Mouse (Mus musculus): ENCODE results near the gene Casp8ap2.

The Casp8ap2 gene

DNA sequence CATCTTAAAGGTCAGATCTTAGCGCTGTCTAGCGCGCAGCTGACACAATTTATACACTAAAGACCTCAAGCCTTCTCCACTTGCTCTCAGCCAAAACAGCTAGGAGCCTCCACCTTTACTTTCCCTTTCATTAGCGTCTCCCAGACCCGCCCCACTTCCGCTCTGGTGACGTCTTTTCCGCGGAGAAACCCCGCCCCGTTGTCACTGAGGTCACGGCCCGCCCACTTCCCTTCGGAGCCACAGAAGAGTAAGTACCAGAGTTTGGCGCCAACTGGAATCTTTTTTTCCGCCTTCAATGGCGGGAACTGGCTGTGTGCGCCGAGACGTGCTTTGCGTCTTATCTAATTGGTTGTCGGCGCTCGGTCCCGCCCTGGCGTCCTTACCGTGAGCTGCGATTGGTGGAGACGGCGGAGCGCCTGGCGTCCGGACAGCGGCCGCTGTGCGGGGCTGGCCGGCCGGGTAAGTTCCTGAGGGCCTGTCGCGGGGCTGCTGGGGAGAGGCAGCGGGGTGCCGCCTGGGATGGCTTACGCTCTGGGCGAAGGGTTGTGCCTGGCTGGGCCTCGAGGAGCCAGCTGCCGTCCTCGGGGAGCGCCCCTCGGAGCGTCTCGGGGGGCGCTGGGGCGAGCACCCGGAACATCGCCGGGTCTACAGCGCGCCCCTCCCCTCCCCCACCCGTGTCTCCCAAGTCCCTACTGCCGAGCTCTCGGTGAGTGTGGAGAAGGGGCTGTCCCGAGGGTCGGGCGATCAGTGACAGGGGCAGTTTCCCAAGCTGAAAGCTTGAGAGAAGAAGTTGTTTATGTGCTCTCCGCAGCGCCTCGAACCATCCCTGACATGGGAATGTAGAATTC is at the start of gene Casp8ap2:
Gene Casp8ap2, plus strand, starts transcription at position 418 of the 848 bp plus-strand sequence.
- peak; percentile 99 to 100 for DNase-seq (ENCODE audit: low spot score in 2 of 2)

DNA sequence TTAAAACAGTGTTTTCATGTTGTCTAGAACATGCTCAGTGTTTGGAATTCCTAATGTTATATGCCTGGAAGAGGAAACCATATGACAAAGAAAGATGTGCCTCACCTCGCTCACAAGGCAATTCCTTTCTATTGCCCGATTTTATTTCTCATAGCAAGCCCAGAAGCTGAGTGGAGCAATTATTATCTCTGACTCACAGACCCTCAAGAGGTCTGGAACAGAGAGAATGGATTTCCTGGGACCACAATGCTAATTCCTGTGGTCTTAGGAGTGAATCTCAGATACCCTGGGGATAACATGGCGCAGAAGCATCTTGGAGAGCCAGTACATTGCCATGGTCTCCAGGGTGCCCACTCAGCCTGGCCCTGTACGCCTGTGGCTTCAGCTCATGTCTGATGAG is 46.2 kb upstream of the Casp8ap2 start:
- DNase-seq (ENCODE audit: low spot score in 2 of 2) = no peak

DNA sequence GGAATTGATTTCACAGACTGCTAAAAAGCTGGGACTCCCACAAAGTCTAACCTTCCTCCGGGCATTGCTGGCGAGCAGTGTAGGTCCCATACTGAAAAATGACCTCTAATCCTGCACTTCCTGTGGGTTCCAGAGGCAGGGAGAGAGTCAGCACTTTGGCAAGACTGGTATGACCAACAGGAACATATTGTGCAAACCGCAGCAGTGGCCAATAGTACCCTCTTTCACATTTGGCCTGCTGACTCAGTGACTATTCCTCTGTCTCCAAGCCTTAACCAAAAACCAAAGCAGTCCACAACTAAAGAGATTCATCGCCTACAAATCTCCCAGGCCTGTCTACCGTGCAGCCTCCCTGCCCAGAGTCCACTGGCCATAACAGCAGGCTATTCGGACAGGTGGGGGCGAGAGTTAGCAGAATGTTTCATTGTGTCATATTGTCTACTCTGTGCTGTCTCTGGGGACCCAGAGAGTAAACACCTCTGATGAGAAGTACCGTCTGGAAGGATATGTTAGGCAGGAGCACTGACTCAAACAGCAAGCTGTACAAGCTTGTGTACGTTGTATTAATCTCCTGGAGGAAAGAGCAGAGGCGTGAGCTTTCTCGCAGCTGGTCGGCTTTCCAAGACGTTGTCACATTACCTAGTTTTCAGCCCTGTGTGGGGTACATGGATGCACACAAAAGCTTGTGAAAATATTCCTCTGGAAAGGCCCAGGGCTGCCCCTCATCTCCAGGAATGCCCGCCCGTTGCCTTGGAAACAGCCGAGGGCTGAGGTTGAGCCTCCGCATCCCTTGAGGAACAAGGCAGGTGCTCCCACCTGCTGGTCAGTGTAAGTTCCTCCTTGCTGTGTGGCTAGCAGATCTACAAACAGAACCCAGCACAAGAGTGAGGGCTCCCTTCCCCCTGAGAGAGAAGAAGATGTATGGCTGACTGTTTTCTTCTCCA is 45.0 kb upstream of the Casp8ap2 start:
- DNase-seq (ENCODE audit: low spot score in 2 of 2) = peak; percentile 64 to 70

DNA sequence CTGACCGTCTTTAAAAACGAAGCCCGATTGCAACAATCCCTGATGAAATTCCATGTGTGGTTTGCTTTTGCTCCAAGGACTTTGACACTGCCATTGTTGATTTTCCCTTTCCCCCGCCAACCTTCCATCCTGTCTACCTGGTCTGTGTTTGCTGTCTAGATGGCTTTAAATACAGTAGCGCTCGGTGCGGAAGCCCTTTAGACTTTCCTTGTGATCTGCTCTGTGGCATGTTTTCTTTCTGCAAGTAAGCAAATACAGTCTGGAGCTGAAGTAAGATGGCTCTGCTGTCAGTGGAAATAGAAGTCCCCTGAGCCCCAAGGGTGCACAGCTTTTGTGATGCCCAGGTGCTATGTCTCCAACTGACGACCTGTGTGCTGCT is 44.3 kb upstream of the Casp8ap2 start:
- DNase-seq (ENCODE audit: low spot score in 2 of 2) = no peak

DNA sequence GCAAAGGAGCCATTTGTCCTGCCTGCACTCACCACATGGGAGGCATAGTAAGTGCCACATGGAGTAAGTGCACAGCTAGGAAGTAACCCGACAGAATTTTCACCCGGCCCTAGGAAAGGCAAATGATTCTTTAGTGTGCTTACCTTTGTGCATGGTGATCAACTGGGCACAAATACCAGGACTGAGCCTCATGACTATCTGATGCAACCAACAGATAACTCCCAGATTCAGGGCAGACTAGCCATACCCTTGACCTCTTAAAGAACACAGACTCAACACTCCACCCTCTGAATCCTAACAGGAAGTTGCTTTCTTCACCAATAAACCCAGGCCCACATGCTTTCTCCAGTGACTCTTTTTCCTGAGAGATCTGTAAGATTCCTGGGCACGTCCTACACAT is 43.8 kb upstream of the Casp8ap2 start:
- DNase-seq (ENCODE audit: low spot score in 2 of 2) = no peak

DNA sequence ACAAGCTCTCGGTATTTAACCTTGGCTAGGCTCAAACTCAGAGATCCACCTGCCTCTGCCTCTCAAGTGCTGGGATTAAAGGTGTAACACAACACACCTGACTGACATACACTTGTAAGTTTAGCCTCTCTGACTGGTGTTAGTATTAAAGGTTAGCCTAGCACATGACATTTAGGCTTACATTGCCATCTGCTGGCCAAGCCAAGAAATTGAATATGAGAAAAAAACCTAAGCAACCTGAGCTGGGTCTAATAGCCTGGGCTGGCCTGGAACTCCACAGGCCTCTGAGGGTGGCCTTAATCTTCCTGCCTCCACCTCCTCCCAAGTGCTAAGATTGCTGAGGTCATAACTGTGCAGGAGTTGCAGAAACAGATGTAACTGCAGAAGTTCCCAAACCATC is 43.1 kb upstream of the Casp8ap2 start:
- peak; percentile 58 to 64 for DNase-seq (ENCODE audit: low spot score in 2 of 2)

DNA sequence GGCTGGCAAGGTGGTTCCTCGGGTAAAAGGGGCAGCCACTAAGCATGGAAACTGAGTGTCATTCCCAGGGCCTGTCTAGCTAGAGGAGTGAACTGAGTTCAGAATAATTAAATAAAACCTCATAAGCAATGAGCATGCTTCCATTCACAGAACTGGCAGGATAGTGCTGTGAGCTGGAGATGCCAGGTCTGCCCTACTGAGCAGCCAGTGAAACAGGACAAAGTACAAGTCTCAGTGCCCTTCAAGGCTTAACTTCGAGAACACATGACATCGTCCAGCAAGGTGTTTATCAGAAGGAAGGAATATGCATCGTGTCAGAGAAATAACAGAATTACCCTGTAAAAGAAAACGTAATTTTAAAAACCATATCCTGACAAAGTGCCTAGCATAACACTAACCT is 41.7 kb upstream of the Casp8ap2 start:
- no peak for DNase-seq (ENCODE audit: low spot score in 2 of 2)

DNA sequence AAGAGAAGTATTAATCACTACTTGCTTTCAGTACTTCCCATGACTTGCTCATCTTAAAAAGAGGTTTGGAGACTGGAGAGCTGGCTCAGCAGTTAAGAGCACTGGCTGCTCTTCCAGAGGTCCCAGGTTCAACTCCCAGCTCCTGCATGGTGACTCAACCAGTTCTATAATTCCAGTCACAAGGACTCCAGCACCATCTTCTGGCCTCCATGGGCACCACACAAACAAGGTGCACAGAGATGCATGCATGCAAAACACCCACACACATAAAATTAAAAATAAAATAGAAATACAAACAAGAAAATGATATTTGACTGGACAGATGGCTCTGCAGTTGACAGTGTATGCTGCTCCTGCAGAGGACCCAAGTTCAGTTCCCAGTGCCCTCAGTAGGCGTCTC is 40.6 kb upstream of the Casp8ap2 start:
- DNase-seq (ENCODE audit: low spot score in 2 of 2) = no peak

DNA sequence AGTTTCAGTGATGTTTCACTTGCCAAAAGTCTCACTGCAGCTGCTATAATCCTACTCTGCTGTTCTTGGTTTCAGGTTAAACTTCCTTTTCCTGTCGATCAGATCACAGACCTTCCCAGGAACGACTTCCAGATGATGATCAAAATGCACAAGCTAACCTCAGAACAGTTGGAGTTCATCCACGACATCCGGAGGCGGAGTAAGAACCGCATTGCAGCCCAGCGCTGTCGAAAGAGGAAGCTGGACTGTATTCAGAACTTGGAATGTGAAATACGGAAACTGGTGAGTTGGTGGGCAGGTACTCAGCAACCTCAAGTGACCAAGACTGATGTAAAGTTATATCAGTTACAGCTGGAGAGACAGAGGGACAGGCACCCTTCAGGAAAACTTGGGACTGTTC is 40.1 kb upstream of the Casp8ap2 start:
- DNase-seq (ENCODE audit: low spot score in 2 of 2) = no peak

DNA sequence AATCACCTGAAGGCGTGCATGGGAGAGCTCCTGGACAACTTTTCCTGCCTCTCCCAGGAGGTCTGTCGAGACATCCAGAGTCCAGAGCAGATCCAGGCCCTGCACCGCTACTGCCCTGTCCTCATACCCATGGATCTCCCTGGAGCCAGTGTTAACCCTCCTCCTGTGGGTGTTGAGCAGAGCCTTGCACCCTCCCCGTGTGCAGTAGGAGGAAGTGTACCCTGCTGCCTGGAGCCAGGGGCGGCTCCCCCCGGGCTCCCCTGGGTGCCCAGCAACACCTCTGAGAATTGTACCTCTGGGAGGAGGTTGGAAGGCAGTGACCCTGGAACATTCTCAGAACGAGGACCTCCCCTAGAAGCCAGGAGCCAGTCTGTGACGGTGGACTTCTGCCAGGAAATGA is 35.4 kb upstream of the Casp8ap2 start:
- no peak for DNase-seq (ENCODE audit: low spot score in 2 of 2)

DNA sequence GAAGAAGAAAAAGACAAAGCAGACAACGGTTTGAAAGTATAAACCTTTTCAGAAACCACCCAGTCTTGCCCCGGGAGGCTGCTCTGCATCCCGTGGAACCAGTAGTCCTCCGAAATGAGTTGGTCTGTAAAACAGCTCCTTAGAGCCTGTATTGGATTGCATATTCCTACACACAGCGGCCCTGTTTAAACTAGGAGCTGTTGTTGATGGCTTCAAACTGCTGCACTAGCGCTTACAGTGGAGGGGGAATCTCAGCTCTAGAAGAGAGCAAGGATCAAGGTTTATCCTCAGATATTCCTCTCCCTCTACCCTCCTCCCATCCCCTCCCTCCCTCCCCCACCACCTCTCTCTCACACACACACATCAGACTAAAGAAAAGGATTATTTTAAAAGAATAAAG is 31.1 kb upstream of the Casp8ap2 start:
- DNase-seq (ENCODE audit: low spot score in 2 of 2) = no peak

DNA sequence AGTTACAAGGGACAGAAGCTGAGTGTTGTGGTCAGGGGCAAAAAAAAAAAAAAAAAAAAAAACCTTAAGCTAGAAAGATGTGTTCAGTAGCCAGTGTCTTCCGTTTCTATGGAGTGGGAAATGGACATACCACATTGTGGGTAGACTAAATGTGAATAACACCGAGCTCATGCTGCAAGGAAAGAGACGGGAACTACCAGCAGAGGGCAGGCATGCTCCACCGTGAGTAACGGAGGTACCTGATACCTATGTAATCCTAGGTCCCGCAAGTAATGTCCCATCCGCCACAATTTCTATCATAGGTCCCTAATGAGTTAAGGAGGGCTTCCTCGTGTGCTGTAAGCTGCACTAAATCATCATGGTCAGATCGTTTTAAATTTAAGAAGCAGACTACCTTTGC is 28.7 kb upstream of the Casp8ap2 start:
- DNase-seq (ENCODE audit: low spot score in 2 of 2) = peak in 1 of 2 experiments; percentile 60

DNA sequence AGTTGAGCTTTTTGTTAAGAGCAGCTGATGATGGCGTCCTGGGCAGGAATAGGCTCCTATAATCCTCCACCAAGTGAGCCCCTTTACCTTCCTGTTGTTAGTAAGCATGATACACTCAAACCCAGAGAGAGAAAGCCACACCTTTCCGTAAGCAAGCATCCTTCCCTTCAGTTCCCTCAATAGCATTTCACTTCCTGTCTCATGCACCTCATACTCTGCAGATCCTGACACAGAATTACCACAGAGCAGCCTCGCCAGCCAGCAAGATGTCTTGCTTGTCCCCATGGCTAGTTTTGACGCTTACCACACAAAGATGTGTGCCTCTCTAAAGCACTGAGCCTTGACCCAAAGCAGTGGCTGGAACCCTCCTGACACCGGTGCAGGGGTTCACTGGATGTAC is 27.7 kb upstream of the Casp8ap2 start:
- DNase-seq (ENCODE audit: low spot score in 2 of 2) = no peak

DNA sequence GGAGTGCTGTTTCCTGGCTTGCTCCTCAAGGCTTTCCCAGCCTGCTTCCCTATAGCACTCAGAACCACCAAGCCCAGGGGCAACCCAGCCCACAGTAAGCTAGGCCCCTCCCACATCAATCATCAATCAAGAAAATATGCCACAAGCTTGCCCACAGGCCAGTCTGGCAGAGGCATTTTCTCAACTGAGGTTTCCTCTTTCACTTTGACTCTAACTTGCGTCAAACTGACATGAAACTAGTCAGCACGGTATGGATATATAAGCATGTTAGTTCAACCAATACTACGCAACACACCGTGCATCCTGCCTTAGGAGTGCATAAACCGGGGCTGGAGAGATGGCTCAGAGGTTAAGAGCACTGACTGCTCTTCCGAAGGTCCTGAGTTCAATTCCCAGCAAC is 27.0 kb upstream of the Casp8ap2 start:
- DNase-seq (ENCODE audit: low spot score in 2 of 2) = no peak

DNA sequence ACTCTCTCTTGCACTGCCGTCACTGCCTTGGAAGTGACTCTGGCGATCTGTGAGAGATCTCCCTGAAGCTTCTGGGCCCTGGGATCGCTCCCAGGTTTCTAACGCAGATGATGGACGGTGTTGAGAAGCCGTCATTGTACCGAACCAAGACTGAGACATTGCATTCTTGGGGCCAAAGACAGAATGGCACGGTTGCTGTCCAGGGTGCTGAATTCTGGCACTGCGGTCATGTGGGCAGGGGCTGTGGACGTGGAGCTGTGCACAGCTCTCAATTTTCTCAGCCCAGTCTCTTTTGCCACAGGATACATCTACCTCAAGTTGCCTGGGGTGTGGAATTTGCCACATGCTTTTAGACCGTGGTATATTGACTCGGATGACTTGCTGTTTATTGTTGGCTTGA is 14.1 kb upstream of the Casp8ap2 start:
- DNase-seq (ENCODE audit: low spot score in 2 of 2) = no peak

DNA sequence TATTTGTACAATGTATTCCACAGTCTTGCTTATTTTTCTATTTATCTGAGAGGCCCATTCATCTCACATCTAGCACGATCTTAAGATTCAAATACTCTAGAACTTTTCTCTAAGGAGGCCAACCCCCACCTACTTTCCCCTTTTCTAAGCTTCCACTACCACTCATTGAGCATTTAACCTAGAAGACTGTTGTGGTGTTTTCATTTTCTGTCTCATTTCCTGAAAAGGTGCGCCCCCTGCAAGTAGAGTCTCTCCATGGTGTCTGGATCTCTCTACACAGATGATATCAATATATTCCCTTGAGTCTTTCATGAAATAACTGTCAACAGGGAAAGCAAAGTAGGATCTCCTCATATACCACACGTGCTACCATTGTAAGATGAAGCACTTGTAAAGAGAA is 12.6 kb upstream of the Casp8ap2 start, which contains the start of gene Gja10:
Gene Gja10, minus strand, starts transcription at position 101 of the 400 bp plus-strand sequence.
- DNase-seq (ENCODE audit: low spot score in 2 of 2) = no peak

DNA sequence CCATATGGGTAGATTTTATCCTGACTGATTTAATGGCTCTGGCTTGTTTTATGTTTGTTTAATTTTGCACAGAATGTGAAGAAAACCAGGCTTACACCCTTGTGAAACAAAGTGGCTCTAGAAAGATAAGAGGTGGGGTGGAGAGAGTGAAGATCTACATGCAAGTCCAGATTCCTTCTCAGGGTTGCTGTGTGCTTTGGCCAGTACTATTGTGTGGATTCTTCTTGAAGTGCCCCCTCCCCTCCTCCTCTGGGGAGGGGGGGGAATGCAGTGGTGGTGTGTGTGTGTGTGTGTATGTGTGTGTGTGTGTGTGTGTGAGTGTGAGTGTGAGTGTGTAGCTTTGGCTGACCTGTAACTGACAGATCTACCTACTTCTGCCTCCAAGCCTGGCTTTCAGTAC is 6.4 kb downstream of the Casp8ap2 start:
- no peak for DNase-seq (ENCODE audit: low spot score in 2 of 2)

DNA sequence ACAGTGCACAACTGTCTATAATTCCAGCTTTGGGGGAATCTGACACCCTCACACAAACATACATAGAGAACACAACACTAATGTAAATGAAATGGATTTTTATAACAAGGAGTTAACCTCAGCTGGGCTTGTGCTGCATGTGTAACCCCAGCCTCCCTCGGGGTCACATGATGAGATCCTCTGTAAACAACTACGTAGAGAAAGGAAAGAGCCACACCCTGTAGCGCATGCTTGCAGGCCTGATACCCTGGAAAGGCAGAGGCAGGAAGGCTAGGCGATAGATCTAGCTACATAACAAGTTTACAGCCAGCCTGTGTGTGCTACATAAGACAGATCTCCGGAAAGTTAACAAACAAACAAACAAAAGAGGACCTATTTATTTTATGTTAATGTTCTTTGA is 36.4 kb downstream of the Casp8ap2 start:
- no peak for DNase-seq (ENCODE audit: low spot score in 2 of 2)

DNA sequence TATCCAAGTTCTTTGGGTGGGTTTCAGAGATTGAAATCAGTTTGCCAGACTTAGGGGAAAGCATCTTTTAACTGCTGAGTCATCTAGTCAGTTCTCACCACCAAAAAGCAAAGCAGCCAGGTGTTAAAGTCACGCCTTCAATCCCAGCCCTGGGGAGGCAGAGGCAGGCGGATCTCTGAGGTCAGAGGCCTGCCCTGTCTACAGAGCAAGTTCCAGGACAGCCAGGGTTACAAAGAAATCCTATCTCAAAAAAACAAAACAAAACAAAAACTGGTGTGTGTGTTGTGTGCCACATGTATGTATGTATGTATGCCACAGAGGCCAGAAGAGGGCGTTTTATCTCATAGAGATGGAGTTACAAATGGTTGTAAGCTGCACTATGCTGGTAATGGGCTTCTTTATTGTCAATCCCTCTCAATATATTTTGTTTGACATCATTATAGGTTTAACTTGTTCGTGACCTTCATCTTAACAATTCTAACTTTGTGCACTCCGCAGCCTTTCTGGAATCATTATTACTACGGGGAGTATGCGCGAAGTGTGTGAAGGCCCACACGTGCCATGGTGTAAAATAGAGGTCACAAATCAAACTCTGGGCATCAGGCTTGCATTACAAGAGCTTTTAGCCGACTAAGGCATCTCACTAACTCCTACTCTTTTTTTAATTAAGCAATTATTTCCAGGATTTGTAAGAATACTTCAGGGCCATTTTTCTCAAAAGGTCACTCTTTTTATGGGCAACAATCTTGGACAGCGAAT is 41.1 kb downstream of the Casp8ap2 start:
- no peak for DNase-seq (ENCODE audit: low spot score in 2 of 2)

DNA sequence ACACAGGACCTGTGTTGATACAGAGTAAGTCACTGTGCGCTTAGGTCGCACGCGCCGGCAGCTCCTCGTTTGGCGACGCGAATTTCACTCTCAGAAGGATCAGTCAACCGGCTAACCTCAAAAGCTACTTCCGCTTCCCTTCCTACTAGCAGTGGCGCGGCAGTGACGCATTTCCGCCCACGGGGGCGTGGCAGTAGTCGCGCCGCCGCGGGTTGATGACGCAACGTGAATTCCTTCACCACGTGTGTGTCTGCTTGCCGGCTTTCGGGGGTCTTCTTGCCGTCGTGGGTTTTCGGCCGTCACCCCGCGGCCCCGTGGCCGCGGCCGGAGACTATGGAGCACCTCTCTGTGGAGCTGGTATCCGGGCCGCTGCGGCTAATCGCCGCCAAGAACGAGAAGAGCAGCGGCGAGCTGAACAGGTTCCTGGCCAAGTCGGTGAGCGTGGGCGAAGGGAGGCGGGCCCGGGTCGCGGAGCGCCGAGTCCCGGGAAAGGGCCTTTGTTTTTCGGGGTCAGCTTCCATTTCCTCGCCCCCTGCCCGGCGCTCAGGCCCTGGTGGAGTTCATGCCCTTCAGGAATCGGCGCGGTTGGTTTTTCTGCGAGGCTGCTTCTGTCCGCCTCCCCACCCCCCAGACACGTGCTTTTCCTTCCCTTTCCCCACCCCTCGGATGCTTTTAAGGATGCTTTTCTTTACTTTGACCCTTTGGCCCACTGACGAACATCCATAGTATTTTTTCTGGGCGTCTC is 41.8 kb downstream of the Casp8ap2 start, which contains the start of gene Mdn1:
Gene Mdn1, plus strand, starts transcription at position 202 of the 745 bp plus-strand sequence.
- peak; percentile 98 for DNase-seq (ENCODE audit: low spot score in 2 of 2)

DNA sequence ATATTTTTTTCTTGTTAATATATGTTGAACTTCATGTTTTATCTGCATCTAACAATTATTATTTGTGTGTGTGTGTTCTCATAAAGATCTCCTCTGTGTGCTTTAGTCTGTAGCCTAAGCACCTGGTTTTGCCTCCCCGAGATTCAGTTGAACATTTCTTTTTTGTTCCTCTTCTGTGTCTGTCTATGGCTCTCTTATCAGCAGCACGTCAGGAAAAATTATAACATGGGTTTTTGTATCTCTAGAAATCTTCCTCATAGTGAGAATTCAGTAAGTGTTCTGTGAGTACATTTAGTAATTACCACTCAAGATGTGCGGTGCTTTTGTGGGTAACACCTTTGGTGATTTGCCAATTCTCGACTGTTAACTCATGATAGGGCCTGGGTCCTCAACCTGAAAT is 50.6 kb downstream of the Casp8ap2 start:
- DNase-seq (ENCODE audit: low spot score in 2 of 2) = no peak
